Mouse (Mus musculus): ENCODE results near the gene Bbs9. TPM values are rescaled to one million over a fixed set of nuclear protein-coding genes. Genes with fewer than 3 reads are reported as not detected.

The Bbs9 gene
- total and polyA plus RNA-seq, 3 experiments = 6.9 to 9.1 (median 7.8) TPM

- no peak overlapping the region for H3K4me2 ChIP-seq (ENCODE audit: insufficient read depth, low read depth, poor library complexity, severe bottlenecking)
- no peak for DNase-seq (ENCODE audit: extremely low read depth)
- H3K9me3 ChIP-seq (replicated peaks; ENCODE audit: low read length) = no peaks in the 10 kb centered on the region
- no peak for TF ChIP-seq MAX (IDR thresholded peaks at IDR 0.05; ENCODE audit: low read length)
- TF ChIP-seq EP300 (IDR thresholded peaks at IDR 0.05; ENCODE audit: low read length) = no peak
- no peak for TF ChIP-seq NRF1 (IDR thresholded peaks at IDR 0.05; ENCODE audit: low read depth, low read length)
- no peak for TF ChIP-seq JUND (conservative IDR thresholded peaks at IDR 0.05; ENCODE audit: low read depth, low read length)
- TF ChIP-seq JUN (IDR thresholded peaks at IDR 0.05; ENCODE audit: insufficient read depth, low read depth, low read length) = no peak
- no peak for TF ChIP-seq ZC3H11A (IDR thresholded peaks at IDR 0.05; ENCODE audit: low read depth, low read length)
- no peak for TF ChIP-seq POLR2A (IDR thresholded peaks at IDR 0.05; ENCODE audit: low read depth, low read length)
- TF ChIP-seq TBP (conservative IDR thresholded peaks at IDR 0.05; ENCODE audit: low read depth, low read length) = no peak
- TF ChIP-seq RAD21 (IDR thresholded peaks at IDR 0.05; ENCODE audit: low read depth, low read length) = no peak
- TF ChIP-seq CHD2 (IDR thresholded peaks at IDR 0.05; ENCODE audit: low read length) = no peak
- no peak for TF ChIP-seq SMC3 (IDR thresholded peaks at IDR 0.05; ENCODE audit: low read depth, low read length)
- TF ChIP-seq MEF2A (IDR thresholded peaks at IDR 0.05; ENCODE audit: borderline replicate concordance, low read depth, low read length) = no peak
- TF ChIP-seq ZNF384 (IDR thresholded peaks at IDR 0.05; ENCODE audit: low read depth, low read length) = no peak
- TF ChIP-seq E2F4 (IDR thresholded peaks at IDR 0.05; ENCODE audit: insufficient replicate concordance, low read depth, low read length) = no peak
- no peak for TF ChIP-seq UBTF (IDR thresholded peaks at IDR 0.05; ENCODE audit: low read depth, low read length)
- no peak for TF ChIP-seq MAFK (IDR thresholded peaks at IDR 0.05; ENCODE audit: insufficient replicate concordance, low read length)
- TF ChIP-seq ZMIZ1 (IDR thresholded peaks at IDR 0.05; ENCODE audit: low read depth, low read length) = no peak
- TF ChIP-seq ZKSCAN1 (IDR thresholded peaks at IDR 0.05; ENCODE audit: borderline replicate concordance, low read depth, low read length) = no peak
- H3K4me3 ChIP-seq (replicated peaks in 1 of 3; ENCODE audit: low read depth in 2 of 3, low read length in 2 of 3, poor library complexity in 1 of 3) = no peak overlapping the region
- dilution Hi-C loops (cut with MboI; ENCODE audit: extremely low pct_ligation_motif_present, extremely low pct_unique_long_range_greater_than_20kb, low sequenced_read_pairs) = no loop called here
- in situ Hi-C loops (cut with MboI; ENCODE audit: low pct_ligation_motif_present, low pct_unique_long_range_greater_than_20kb, low sequenced_read_pairs) = no loop called here
- H3K9ac ChIP-seq (ENCODE audit: insufficient read depth, low read depth) = no peak overlapping the region
- no peaks in the 10 kb centered on the region for H3K27me3 ChIP-seq (replicated peaks)
- H3K27ac ChIP-seq (ENCODE audit: insufficient read depth, low read depth) = no peak overlapping the region
- no peaks in the 10 kb centered on the region for H3K4me1 ChIP-seq (ENCODE audit: control insufficient read depth in 1 of 2, insufficient read depth in 2 of 2)
- H3K79me2 ChIP-seq (replicated peaks; ENCODE audit: control insufficient read depth, extremely low read depth, insufficient read depth, poor library complexity, severe bottlenecking) = no peaks in the 10 kb centered on the region
- no peaks in the 10 kb centered on the region for H3K36me3 ChIP-seq (replicated peaks in 1 of 2; ENCODE audit: control insufficient read depth in 1 of 2, insufficient read depth in 1 of 2, low read length in 1 of 2)
Measured at GRCm38 (mm10) chr9:22732646-22733045, 257.1 kb downstream of the Bbs9 start.

- TF ChIP-seq TBP (conservative IDR thresholded peaks at IDR 0.05; ENCODE audit: low read depth, low read length) = no peak
- TF ChIP-seq MEF2A (IDR thresholded peaks at IDR 0.05; ENCODE audit: borderline replicate concordance, low read depth, low read length) = no peak
- TF ChIP-seq ELF1 (IDR thresholded peaks at IDR 0.05; ENCODE audit: low read depth, low read length) = no peak
- TF ChIP-seq MAZ (IDR thresholded peaks at IDR 0.05; ENCODE audit: low read depth, low read length) = no peak
- no peak for TF ChIP-seq MXI1 (IDR thresholded peaks at IDR 0.05; ENCODE audit: low read depth, low read length)
- no peak for TF ChIP-seq UBTF (IDR thresholded peaks at IDR 0.05; ENCODE audit: low read depth, low read length)
- TF ChIP-seq POLR2A (IDR thresholded peaks at IDR 0.05; ENCODE audit: low read depth, low read length) = no peak
- Histone ChIP-seq H3K4me1 (ENCODE audit: control insufficient read depth in 1 of 2, insufficient read depth in 2 of 2) (no peaks in the 10 kb centered on the region), H3K4me3 (replicated peaks in 1 of 3; ENCODE audit: low read depth in 2 of 3, low read length in 2 of 3, poor library complexity in 1 of 3) (no peak overlapping the region), H3K36me3 (replicated peaks in 1 of 2; ENCODE audit: control insufficient read depth in 1 of 2, insufficient read depth in 1 of 2, low read length in 1 of 2) (no peaks in the 10 kb centered on the region), H3K27me3 (replicated peaks) (no peaks in the 10 kb centered on the region), H3K27ac (ENCODE audit: insufficient read depth, low read depth) (no peak overlapping the region), H3K79me2 (replicated peaks; ENCODE audit: control insufficient read depth, extremely low read depth, insufficient read depth, poor library complexity, severe bottlenecking) (no peaks in the 10 kb centered on the region), H3K9me3 (replicated peaks; ENCODE audit: low read length) (no peaks in the 10 kb centered on the region), H3K9ac (ENCODE audit: insufficient read depth, low read depth) (no peak overlapping the region), H3K4me2 (ENCODE audit: insufficient read depth, low read depth, poor library complexity, severe bottlenecking) (no peak overlapping the region)
- DNase-seq (ENCODE audit: extremely low read depth) = no peak
- in situ Hi-C loops (cut with MboI; ENCODE audit: low pct_ligation_motif_present, low pct_unique_long_range_greater_than_20kb, low sequenced_read_pairs) (no loop called here), dilution Hi-C loops (cut with MboI; ENCODE audit: extremely low pct_ligation_motif_present, extremely low pct_unique_long_range_greater_than_20kb, low sequenced_read_pairs) (no loop called here)
Measured at GRCm38 (mm10) chr9:22734954-22735353, 259.4 kb downstream of the Bbs9 start.
